Mouse (Mus musculus): ENCODE measurements around the gene Eml5. TPM values are rescaled to one million over a fixed set of nuclear protein-coding genes. Genes with fewer than 3 reads are reported as not detected.

The Eml5 gene
- 1.0 and 1.1 TPM in 2 replicates for polyA plus RNA-seq (2016; fragmentation: Nextera tagmentation; extraction: Ambion mirVana)

GRCm38 (mm10) chr12:98900881-98901801 is at the start of gene Eml5:
Eml5 (minus strand) TSS chr12:98901484.
- peak within 1 kb of the TSS; percentile 72 for H3K9ac ChIP-seq
- no peak within 1 kb of the TSS for H3K27ac ChIP-seq
- peaks cover 11% of the 10 kb centered on the region for H3K4me1 ChIP-seq
- peak within 1 kb of the TSS; percentile 99 for H3K4me2 ChIP-seq
- WGBS (ENCODE audit: insufficient replicate concordance), result under 1% methylated on average over 93 of the region's 101 CpGs
- no peaks in the 10 kb centered on the region for H3K36me3 ChIP-seq
- H3K9me3 ChIP-seq (replicated peaks), result no peaks in the 10 kb centered on the region
- peak; percentile 95 for ATAC-seq
- peak within 1 kb of the TSS; percentile 74 for H3K4me3 ChIP-seq
- H3K27me3 ChIP-seq (replicated peaks), result peaks cover 25% of the 10 kb centered on the region

GRCm38 (mm10) chr12:98932856-98933255 is 31.6 kb upstream of the Eml5 start:
- Histone ChIP-seq H3K27ac (no peak overlapping the region), H3K27me3 (replicated peaks) (no peaks in the 10 kb centered on the region), H3K36me3 (no peaks in the 10 kb centered on the region), H3K9me3 (replicated peaks) (no peaks in the 10 kb centered on the region), H3K4me2 (no peak overlapping the region), H3K9ac (no peak overlapping the region), H3K4me1 (no peaks in the 10 kb centered on the region), H3K4me3 (no peak overlapping the region)
- ATAC-seq, result no peak
- 69% methylated on average over 1 of the region's 1 CpGs for WGBS (ENCODE audit: insufficient replicate concordance)

- no peaks in the 10 kb centered on the region for H3K9me3 ChIP-seq (replicated peaks)
- no peak overlapping the region for H3K27ac ChIP-seq
- WGBS (ENCODE audit: insufficient replicate concordance), result 76% methylated on average over 4 of the region's 4 CpGs
Observed at GRCm38 (mm10) chr12:98932441-98932840, 31.2 kb upstream of the Eml5 start.

GRCm38 (mm10) chr12:98931174-98931573 is 29.9 kb upstream of the Eml5 start:
- Histone ChIP-seq H3K27ac (no peak overlapping the region), H3K4me1 (no peaks in the 10 kb centered on the region), H3K27me3 (replicated peaks) (no peaks in the 10 kb centered on the region), H3K9me3 (replicated peaks) (no peaks in the 10 kb centered on the region), H3K4me3 (no peak overlapping the region), H3K36me3 (no peaks in the 10 kb centered on the region), H3K9ac (no peak overlapping the region), H3K4me2 (no peak overlapping the region)
- WGBS (ENCODE audit: insufficient replicate concordance), result 82% methylated on average over 4 of the region's 4 CpGs
- no peak for ATAC-seq

More at GRCm38 (mm10) chr12:98932441-98932840, 31.2 kb upstream of the Eml5 start:
- Histone ChIP-seq H3K4me1 (no peaks in the 10 kb centered on the region), H3K9ac (no peak overlapping the region), H3K27me3 (replicated peaks) (no peaks in the 10 kb centered on the region), H3K4me3 (no peak overlapping the region), H3K4me2 (no peak overlapping the region), H3K36me3 (no peaks in the 10 kb centered on the region)
- no peak for ATAC-seq

GRCm38 (mm10) chr12:98920194-98920991 is 19.1 kb upstream of the Eml5 start, which contains the start of gene Ttc8:
Ttc8 (plus strand) TSS chr12:98920574.
- H3K9me3 ChIP-seq (replicated peaks), result no peaks in the 10 kb centered on the region
- ATAC-seq, result peak; percentile 96
- peak within 1 kb of the TSS; percentile 31; the same call in 1 of the 2 replicates for H3K27ac ChIP-seq
- peak within 1 kb of the TSS; percentile 68 for H3K9ac ChIP-seq
- 2% methylated on average over 35 of the region's 35 CpGs for WGBS (ENCODE audit: insufficient replicate concordance)
- no peaks in the 10 kb centered on the region for H3K36me3 ChIP-seq
- peak within 1 kb of the TSS; percentile 61 for H3K4me3 ChIP-seq
- peaks cover 15% of the 10 kb centered on the region for H3K27me3 ChIP-seq (replicated peaks)
- 0 out of 2 replicates have a peak, but pooled peaks cover 5% of the 10 kb centered on the region for H3K4me1 ChIP-seq
- peak within 1 kb of the TSS; percentile 72 for H3K4me2 ChIP-seq

GRCm38 (mm10) chr12:98910096-98910495 is 8.8 kb upstream of the Eml5 start:
- Histone ChIP-seq H3K4me3 (no peak overlapping the region), H3K27me3 (replicated peaks) (no peaks in the 10 kb centered on the region), H3K36me3 (no peaks in the 10 kb centered on the region), H3K27ac (no peak overlapping the region), H3K9me3 (replicated peaks) (no peaks in the 10 kb centered on the region), H3K4me2 (no peak overlapping the region), H3K9ac (no peak overlapping the region), H3K4me1 (no peaks in the 10 kb centered on the region)
- 68% methylated on average over 9 of the region's 9 CpGs for WGBS (ENCODE audit: insufficient replicate concordance)
- no peak for ATAC-seq

- Histone ChIP-seq H3K27me3 (replicated peaks) (peaks cover 8% of the 10 kb centered on the region), H3K4me2 (no peak overlapping the region), H3K4me3 (no peak overlapping the region), H3K9ac (no peak overlapping the region), H3K36me3 (no peaks in the 10 kb centered on the region), H3K9me3 (replicated peaks) (no peaks in the 10 kb centered on the region), H3K4me1 (peaks cover 5% of the 10 kb centered on the region), H3K27ac (no peak overlapping the region)
- 50% methylated on average over 5 of the region's 5 CpGs for WGBS (ENCODE audit: insufficient replicate concordance)
- no peak for ATAC-seq
Observed at GRCm38 (mm10) chr12:98905466-98905865, 4.2 kb upstream of the Eml5 start.

GRCm38 (mm10) chr12:98900341-98900880 is 873 bp downstream of the Eml5 start:
- no peak overlapping the region for H3K27ac ChIP-seq
- peak overlapping the region; percentile 99 for H3K4me2 ChIP-seq
- 3% methylated on average over 31 of the region's 31 CpGs for WGBS (ENCODE audit: insufficient replicate concordance)
- no peaks in the 10 kb centered on the region for H3K9me3 ChIP-seq (replicated peaks)
- H3K27me3 ChIP-seq (replicated peaks), result peaks cover 25% of the 10 kb centered on the region
- H3K4me3 ChIP-seq, result peak overlapping the region; percentile 74
- H3K9ac ChIP-seq, result peak overlapping the region; percentile 72
- peaks cover 11% of the 10 kb centered on the region for H3K4me1 ChIP-seq
- no peaks in the 10 kb centered on the region for H3K36me3 ChIP-seq
- ATAC-seq, result no peak; the same call in 1 of the 2 replicates

GRCm38 (mm10) chr12:98899676-98900075 is 1.6 kb downstream of the Eml5 start:
- Histone ChIP-seq H3K27ac (no peak overlapping the region), H3K4me3 (no peak overlapping the region), H3K27me3 (replicated peaks) (peaks cover 25% of the 10 kb centered on the region), H3K9me3 (replicated peaks) (no peaks in the 10 kb centered on the region), H3K4me2 (no peak overlapping the region), H3K36me3 (no peaks in the 10 kb centered on the region), H3K4me1 (peaks cover 11% of the 10 kb centered on the region), H3K9ac (no peak overlapping the region)
- 78% methylated on average over 6 of the region's 6 CpGs for WGBS (ENCODE audit: insufficient replicate concordance)
- no peak for ATAC-seq

- H3K9me3 ChIP-seq (replicated peaks), result no peaks in the 10 kb centered on the region
- WGBS (ENCODE audit: insufficient replicate concordance), result 45% methylated on average over 1 of the region's 1 CpGs
- peaks cover 25% of the 10 kb centered on the region for H3K27me3 ChIP-seq (replicated peaks)
- no peak overlapping the region for H3K9ac ChIP-seq
- H3K4me1 ChIP-seq, result peaks cover 11% of the 10 kb centered on the region
- H3K4me2 ChIP-seq, result no peak overlapping the region
- ATAC-seq, result no peak
- H3K36me3 ChIP-seq, result no peaks in the 10 kb centered on the region
- no peak overlapping the region for H3K27ac ChIP-seq
- H3K4me3 ChIP-seq, result no peak overlapping the region
Observed at GRCm38 (mm10) chr12:98896761-98897160, 4.5 kb downstream of the Eml5 start.

- H3K27me3 ChIP-seq (replicated peaks), result no peaks in the 10 kb centered on the region
- H3K27ac ChIP-seq, result no peak overlapping the region
- no peak for ATAC-seq
- H3K4me2 ChIP-seq, result no peak overlapping the region
- H3K4me1 ChIP-seq, result no peaks in the 10 kb centered on the region
- H3K9me3 ChIP-seq (replicated peaks), result no peaks in the 10 kb centered on the region
- no peaks in the 10 kb centered on the region for H3K36me3 ChIP-seq
- H3K9ac ChIP-seq, result no peak overlapping the region
- 4% methylated on average over 1 of the region's 1 CpGs for WGBS (ENCODE audit: insufficient replicate concordance)
- no peak overlapping the region for H3K4me3 ChIP-seq
Observed at GRCm38 (mm10) chr12:98884515-98884914, 16.8 kb downstream of the Eml5 start.
